Mouse (Mus musculus) T-helper 17 cell (primary cell): ENCODE measurements around the gene Ugt1a8.

Source experiments
- in situ Hi-C, 2 experiments: fragments of 300-600 bp; cut with MboI, MseI; formaldehyde crosslinking; loops; 1 replicate in 1 of 2; 2 replicates in 1 of 2; pipeline ENCODE4 v1.15.1; 2025; ENCODE audit warnings: high pct_unique_total_duplicates in 2 of 2

Gene Ugt1a8

DNA sequence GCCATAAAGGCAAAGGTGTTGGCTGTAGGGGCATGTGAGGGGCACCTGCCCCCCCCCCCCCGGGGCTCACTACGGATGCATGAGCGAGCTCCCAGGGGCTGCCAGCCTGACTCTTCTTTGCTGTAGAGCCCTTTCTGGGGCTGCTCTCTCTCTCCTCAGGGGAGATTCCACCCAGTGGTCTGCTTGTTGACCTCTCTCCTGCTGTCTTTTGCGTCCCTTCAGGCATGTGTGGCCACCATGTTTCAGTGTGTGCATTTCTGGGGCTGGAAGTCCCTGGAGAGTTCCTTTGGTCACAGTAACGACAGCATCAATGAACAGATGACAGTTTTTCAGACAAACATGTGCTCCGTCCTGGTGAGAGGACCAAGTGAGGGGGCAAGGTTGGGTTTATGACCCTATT lies 170.7 kb downstream of the Ugt1a8 start:
- in situ Hi-C loops, result no loop called here

DNA sequence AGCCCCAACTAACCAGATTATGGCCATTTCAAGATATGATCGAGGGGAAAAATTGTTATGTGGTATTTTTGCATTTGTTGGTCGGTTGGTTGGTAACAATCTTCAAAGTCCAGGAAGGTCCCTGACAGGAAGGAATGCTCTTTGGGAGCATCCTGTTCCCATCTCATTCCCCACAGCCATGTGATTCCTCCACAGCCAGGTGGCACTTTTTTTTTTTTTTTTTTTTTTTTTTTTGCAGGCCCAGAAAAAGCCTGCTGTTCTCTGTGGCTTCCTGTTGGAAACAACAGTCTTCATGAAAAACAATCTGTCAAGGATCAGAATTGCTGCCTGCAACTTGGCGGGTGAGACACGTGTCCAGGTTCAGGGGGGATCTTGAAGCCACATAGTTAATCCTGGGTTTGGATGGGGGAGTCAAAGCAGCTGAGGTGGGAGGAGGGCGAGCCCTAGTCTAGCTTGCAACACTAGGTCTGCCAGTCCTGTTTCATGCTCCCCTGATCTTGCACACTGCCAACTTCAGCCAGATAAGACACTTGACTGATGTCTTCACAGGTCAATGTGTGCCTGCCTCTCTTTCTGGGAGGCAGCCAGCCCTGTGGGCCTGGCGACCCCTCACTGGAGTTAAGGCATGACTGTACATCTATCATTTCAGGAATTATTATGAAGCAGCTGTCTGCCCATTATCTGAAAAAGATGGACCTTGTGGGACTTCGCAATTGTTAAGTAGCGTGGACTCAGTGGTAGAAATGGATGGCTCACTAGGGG lies 171.4 kb downstream of the Ugt1a8 start:
- in situ Hi-C loops, result no loop called here

DNA sequence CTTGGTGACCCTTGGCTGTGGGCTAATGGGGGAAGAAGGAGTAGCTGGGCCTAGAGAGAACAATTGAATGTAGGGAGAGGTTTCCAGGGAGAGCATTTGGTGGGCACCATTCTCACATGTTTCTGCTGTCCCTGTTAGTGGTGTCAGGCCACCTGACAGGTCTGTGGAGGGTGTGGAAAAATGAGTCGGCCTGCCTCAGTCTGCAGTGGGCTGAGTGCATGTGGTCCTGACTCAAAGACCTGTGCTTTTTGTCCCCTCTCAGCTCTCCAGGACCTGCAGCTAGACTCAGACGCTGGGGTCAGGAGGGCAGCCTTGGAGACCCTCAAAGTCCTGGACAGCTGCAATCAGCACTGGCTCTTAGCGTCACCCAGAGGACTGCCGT lies 172.0 kb downstream of the Ugt1a8 start:
- in situ Hi-C loops, result no loop called here

DNA sequence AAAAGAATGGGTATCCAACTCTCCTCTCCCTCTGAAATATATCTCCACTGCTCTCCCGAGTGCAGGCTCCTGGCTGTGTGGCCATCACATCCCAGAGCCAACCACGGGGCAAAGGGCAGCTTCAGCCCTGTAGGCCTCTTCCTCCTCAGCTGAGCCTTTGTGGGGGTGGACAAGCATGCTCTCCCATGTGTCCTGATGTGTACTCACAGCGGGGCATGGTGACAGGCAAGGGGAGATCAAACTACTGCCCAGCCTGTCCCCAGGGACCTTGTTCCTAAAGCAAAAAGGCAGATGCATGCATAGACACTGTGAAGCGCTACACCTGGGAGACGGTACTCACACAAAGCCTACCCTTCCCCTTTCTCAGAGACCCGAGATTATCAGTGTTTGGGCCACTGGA lies 172.5 kb downstream of the Ugt1a8 start:
- in situ Hi-C loops, result no loop called here

DNA sequence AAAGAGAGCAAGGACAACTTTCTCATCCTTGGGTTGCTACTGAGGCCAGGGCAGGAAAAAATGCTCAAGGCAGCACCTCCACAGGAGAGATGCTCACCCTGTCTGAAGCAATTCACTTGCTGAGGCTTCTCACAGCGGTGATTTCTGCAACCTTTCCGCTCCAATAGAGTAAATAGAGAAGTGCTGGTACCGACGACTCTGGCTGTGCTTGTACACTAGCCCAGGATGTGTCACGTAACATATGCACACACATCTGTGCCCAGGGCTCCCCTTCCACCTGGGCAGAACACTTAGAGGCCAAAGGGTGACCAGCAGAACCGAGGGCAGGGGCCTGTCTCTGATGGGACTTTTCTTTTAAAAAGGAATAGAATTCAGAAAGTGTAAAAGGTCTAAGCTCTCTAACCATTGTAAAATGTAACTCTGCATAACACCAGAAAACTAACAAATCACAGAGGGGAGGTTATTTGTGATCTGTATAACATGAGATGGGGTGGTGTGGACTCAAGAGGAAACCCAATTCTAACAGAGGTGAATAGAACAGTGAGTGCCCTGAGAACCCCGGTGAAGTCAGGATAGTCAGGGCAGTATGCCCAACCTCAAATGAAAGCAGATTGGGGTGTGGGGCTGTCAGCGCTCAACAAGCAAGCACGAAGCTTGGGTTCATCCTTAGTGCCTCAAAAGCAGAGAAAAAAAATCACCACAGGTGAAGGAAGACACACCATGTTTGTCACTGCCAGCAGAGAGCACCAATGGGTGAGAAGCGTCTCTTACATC lies 173.2 kb downstream of the Ugt1a8 start:
- in situ Hi-C loops, result no loop called here

DNA sequence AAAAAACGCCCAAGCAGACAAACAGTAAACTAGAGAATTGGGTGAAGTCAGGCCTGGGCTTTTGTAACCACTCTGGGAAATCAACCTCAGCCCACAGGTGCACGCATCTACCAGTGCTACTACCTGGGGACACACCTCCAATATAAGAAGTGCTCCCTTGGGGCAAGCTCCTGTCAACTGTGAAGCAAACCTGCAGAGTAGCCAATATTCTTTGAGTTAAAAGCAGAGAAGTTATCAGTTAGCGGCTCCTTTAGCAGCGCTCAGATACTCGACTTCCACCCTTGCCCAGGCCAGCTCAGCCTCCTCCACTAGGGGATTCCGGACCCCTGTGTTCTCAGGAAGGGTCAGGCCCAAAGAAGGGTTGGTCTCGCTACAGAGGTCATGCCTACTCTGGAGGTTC lies 174.1 kb downstream of the Ugt1a8 start:
- in situ Hi-C loops, result no loop called here

DNA sequence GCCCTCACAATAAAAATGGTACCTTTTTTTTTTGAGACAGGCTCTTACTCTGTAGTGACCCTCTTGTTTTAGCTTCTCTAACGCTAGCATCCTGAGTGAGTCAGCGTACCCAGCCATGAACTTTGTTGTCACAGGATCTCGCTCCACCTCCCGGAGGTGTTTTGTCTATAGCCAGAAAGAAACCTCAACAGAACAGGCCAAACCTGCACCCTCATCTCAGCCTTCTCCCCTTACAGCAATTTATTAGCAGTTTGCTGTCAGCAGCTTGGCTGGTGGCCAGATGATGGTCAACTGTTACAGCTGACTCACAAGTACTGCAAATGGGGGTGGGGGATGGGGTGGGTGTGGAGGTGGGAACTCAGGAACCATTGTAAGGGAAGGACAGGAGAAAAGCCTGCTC lies 174.6 kb downstream of the Ugt1a8 start:
- in situ Hi-C loops, result no loop called here

DNA sequence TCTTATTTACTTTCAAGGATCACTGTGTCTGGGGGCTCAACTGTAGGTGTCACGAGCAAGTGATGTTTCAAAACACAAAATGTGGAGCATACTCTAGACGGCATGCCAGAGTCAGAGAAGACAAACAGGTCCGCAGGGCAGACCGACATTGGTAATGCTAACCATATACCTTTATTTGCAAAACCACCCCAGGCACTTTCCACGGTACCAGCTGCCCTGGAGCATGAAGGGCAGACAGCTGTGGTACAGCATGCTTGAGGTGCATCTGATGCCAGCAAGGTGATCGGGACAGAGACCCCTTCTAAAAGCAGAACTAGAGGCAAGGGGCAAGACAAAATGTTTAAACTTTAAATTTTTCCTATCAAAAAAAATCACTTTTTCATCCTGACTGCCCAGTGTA lies 175.3 kb downstream of the Ugt1a8 start:
- in situ Hi-C loops, result no loop called here

DNA sequence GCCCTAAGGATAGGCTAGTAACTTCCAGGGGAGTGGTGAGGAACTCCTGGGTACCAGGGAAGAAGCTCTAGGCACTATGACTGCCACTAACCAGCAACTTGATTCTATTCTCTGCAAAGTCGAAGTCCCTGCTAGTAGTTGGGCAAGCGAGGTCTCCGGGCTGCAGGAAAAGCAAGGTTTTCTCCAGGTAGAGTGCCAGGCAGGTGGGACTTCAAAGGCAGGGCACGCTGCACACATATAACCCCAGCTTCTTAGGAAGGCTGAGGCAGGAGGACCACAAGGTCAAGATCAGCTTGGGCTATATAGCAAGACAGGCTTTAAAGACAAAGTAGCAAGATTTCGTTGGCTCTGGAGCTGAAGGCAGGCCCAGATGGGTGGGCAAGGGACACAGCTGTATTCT lies 176.2 kb downstream of the Ugt1a8 start:
- in situ Hi-C loops, result no loop called here

DNA sequence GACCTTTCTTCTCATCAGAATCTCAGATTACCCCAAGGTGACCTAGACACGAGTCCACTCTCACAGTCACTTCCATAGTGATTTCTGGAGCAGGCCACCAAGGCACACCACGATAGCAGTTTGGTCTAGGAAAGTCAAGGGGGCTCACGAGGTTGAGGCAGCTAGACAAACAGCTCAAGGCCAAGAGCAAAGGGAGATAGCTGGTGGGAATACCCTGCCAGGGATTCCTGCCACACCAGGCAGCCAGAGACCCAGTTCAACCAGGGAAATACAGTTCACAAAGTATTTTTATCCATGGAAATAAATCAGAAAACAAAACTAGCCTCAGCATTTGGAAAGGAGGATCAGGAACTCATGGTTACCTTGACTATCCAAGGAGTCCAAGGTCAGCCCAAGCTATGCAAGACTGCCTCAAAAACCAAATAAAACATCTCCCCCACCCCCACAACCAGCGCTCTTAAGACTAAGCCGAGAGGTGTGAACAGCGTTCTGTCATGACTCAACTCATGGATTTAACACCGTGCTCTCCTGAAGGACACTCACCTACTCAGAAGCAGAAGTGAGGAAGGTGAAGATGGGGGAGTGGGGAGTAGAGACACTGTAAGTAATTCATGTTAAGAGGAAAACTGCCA lies 176.7 kb downstream of the Ugt1a8 start:
- in situ Hi-C loops, result no loop called here

DNA sequence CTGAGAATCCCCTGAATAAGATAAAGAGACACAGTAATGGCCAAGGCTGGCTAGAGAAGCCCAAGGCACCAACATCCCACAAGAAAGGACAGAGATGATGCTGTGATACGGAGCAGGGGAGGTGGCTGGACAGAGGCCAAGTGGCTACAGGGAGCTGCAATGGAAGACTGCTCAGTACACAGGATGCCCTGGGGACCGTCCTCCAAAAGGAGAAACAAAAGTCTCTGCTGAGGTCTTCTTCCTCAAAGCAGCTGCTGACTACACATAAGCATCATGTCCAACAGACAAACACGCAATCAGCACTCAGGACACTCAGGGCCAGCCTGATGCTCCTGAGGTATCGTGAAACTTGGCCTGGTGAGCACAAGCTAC lies 177.2 kb downstream of the Ugt1a8 start:
- in situ Hi-C loops, result no loop called here

DNA sequence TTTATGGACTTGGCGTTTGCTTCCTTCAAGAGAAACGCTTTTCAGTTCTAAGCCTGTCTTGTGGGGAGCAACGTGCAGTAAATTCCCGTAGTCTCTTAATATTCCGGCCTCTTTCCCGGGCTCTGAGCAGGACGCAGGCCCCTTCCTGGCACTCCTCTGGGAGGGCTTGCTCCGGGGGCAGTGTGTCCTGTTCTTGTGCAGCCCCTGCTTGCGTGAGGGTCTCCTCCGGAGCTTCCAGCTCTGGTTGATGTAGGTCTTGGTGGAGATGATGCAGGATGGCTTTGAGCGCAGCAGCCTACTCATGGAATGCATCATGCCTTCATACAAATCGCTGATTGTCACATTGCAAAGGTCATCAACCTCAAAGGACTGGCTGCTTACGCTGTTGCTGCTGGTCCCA lies 178.5 kb downstream of the Ugt1a8 start:
- in situ Hi-C loops, result no loop called here

DNA sequence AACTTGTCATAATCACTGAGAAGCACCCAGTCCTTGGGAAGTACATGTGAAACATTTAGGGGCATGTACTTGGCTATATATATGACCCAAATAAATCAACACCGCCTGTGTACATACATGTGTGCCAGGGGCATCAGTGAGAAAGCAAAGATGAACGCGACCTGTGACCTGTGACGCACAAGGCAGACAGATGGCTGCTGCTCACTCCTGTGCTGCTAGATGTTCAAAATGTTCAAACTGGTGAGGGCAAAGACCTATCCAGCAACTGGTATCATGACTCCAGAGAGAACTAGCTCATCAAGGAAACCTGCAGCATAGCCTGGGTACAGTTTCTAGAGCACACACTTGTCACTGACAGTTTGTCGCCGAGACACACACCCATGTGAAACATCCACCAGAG lies 179.9 kb downstream of the Ugt1a8 start:
- in situ Hi-C loops, result no loop called here

DNA sequence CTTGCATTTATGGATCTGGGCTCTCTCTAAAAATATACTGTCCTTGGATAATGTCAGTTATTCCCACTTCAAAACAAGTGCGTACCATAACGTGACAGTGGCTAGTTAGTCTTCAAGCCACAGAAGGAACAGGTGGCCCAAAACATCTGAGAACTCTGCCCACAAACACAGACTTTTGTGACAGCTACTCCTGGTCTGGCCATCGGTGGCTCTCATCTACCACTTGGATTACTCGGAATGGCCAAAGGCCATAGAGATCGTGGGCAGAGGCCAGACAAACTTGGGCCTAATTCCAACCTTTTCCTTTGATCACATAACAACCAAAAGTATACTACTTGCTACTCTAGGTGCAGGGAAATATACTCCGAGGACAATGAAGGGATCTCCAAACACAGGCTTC lies 180.5 kb downstream of the Ugt1a8 start:
- in situ Hi-C loops, result no loop called here
